Mouse (Mus musculus) forebrain, embryonic 16.5 days (tissue): ENCODE measurements around the gene Klhl8. TPM values are rescaled to one million over a fixed set of nuclear protein-coding genes. Genes with fewer than 3 reads are reported as not detected.
"Not testable (repeated sequence)": the region's sequence is repeated elsewhere in the genome, so short reads cannot be mapped to it uniquely, and the experiment has no call there.

ENCODE experiments used
- ATAC-seq: fragments of 200-750 bp; cut with Nextera tagmentation; 2 replicates; pipeline ENCODE4 v1.8.0; 2017; ENCODE audit warnings: mild to moderate bottlenecking, moderate library complexity
- H3K27ac ChIP-seq: fragments of 300-500 bp; sonication (generic); 2 replicates; pipeline ENCODE4 v1.5.1; 2014; ENCODE audit warnings: low read length, control low read depth
- H3K27me3 ChIP-seq: fragments of 300-500 bp; sonication (generic); replicated peaks from 2 replicates; pipeline ENCODE4 v1.6.1; 2014; ENCODE audit warnings: low read length; ENCODE audit not compliant: control insufficient read depth, insufficient read depth
- H3K36me3 ChIP-seq: fragments of 300-500 bp; sonication (generic); 2 replicates; pipeline ENCODE4 v1.6.1; 2014; ENCODE audit not compliant: control insufficient read depth, insufficient read depth
- H3K4me1 ChIP-seq: fragments of 300-500 bp; sonication (generic); replicated peaks from 2 replicates; pipeline ENCODE4 v1.6.1; 2014; ENCODE audit warnings: low read length; ENCODE audit not compliant: control insufficient read depth, insufficient read depth
- H3K4me2 ChIP-seq: fragments of 300-500 bp; sonication (generic); 2 replicates; pipeline ENCODE4 v1.6.1; 2014; ENCODE audit warnings: mild to moderate bottlenecking, low read length, control low read depth
- H3K4me3 ChIP-seq: fragments of 300-500 bp; sonication (generic); replicated peaks from 2 replicates; pipeline ENCODE4 v1.5.1; 2014; ENCODE audit warnings: mild to moderate bottlenecking, low read length, control low read depth
- H3K9ac ChIP-seq: fragments of 300-500 bp; sonication (generic); replicated peaks from 2 replicates; pipeline ENCODE4 v1.6.1; 2014; ENCODE audit warnings: low read depth, low read length, control low read depth
- H3K9me3 ChIP-seq: fragments of 300-500 bp; sonication (generic); 2 replicates; pipeline ENCODE4 v1.6.1; 2016; ENCODE audit warnings: low read length; ENCODE audit not compliant: control insufficient read depth
- WGBS: fragments of 180-500 bp; shearing (Covaris S2); extraction: QIAGEN DNeasy Blood & Tissue Kit; methylation state at CpG from one replicate; pipeline ENCODE4 v1.1.7; 2014; 5-methylcytosine and 5-hydroxymethylcytosine counted together
- polyA plus RNA-seq: library from polyadenylated mRNA; unstranded; fragments of >200 nt; fragmentation: Nextera tagmentation; extraction: Ambion mirVana; gene quantifications from 2 replicates; pipeline ENCODE4 v1.2.1, GENCODE M21; 2015

The Klhl8 gene
- polyA plus RNA-seq, 1 experiment from 2014 or later, result 48.8 TPM

GRCm38 (mm10) chr5:103936906-103937589 is 26.0 kb upstream of the Klhl8 start:
- no peaks in the 10 kb centered on the region for H3K36me3 ChIP-seq
- H3K4me1 ChIP-seq, result peaks cover 14% of the 10 kb centered on the region; the same call in 1 of the 2 replicates
- H3K4me2 ChIP-seq, result no peak overlapping the region
- no peak overlapping the region for H3K27ac ChIP-seq
- WGBS, result 31% methylated on average over 14 of the region's 14 CpGs
- no peak overlapping the region for H3K4me3 ChIP-seq
- ATAC-seq, result peak; percentile 43
- H3K27me3 ChIP-seq, result 0 out of 2 replicates have a peak, but pooled peaks cover 5% of the 10 kb centered on the region
- no peaks in the 10 kb centered on the region for H3K9me3 ChIP-seq
- no peak overlapping the region for H3K9ac ChIP-seq

DNA sequence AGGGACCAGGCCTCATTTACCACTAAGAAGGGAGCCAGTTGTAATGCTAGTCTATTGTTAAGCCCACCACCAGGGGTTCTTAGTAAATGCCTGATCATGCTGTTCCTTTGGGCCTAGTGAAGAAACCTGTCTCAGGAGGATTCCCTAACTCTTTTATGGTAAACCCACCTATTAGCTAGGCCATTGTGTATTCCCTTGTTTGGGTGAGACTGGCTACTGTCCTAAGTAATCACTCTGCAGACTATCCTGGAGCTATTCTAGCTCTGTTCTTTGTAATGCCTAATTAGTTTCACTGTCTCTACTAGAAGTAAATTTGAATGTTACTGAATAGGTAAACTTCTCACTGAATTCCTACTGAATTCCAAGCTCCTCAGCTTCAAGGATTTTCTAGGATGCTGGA is 20.9 kb upstream of the Klhl8 start:
- H3K27me3 ChIP-seq, H3K4me3 ChIP-seq, ATAC-seq, H3K4me2 ChIP-seq, H3K4me1 ChIP-seq, H3K9me3 ChIP-seq, H3K27ac ChIP-seq, H3K9ac ChIP-seq, H3K36me3 ChIP-seq: not testable (repeated sequence)

GRCm38 (mm10) chr5:103930511-103930910 is 19.5 kb upstream of the Klhl8 start:
- Histone ChIP-seq H3K9ac (no peak overlapping the region), H3K4me1 (peaks cover 4% of the 10 kb centered on the region; the same call in 1 of the 2 replicates), H3K4me3 (no peak overlapping the region), H3K9me3 (no peaks in the 10 kb centered on the region), H3K27me3 (no peaks in the 10 kb centered on the region; the same call in 1 of the 2 replicates), H3K36me3 (no peaks in the 10 kb centered on the region), H3K4me2 (no peak overlapping the region), H3K27ac (no peak overlapping the region)
- no peak for ATAC-seq
- 42% methylated on average over 5 of the region's 5 CpGs for WGBS

- no peaks in the 10 kb centered on the region for H3K36me3 ChIP-seq
- no peak overlapping the region for H3K4me2 ChIP-seq
- 93% methylated on average over 7 of the region's 7 CpGs for WGBS
- no peak for ATAC-seq
- H3K9me3 ChIP-seq, result no peaks in the 10 kb centered on the region
- no peak overlapping the region for H3K4me3 ChIP-seq
- peaks cover 4% of the 10 kb centered on the region; the same call in 1 of the 2 replicates for H3K4me1 ChIP-seq
- no peak overlapping the region for H3K9ac ChIP-seq
- no peaks in the 10 kb centered on the region; the same call in 1 of the 2 replicates for H3K27me3 ChIP-seq
- no peak overlapping the region for H3K27ac ChIP-seq
These were observed 17.1 kb upstream of the Klhl8 start for GRCm38 (mm10) chr5:103928196-103928550.

DNA sequence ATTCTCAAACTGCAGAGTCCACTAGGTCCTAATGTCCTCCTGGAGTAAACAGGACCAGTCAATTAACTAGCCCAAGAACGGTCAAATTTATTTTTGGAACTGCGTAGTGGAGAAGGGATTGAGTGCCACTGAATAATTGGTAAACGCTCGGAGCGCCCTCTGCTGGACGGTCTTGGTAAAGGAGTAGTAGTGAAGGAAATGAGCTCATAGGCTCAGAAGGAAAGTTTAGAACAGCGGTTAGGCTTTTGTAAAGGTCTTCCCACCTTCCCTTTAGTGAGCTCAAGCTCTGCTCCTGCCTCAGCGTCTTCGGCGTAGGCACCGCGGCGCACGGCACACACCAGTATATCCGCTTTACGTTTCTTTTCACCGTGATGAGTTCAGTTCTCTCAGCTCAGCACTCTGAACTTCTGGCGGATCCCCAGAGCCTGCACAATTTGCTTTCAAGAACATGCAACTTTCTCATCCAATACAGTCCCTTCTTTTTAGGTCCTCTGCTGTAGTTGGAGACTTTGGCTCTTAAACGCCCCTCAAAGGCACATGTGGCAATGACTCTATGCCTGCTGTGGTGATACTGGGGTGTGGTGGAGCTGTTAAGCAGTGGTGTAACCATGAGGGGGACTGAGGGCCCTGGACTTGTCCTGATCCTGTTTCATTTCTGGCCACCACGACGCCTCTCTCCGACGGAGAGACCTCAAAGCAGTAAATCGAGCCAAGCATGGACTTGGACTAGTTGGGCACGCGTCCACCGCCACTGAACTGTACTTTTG is 16.6 kb upstream of the Klhl8 start:
- Histone ChIP-seq H3K4me2 (peak overlapping the region; percentile 36), H3K9me3 (no peaks in the 10 kb centered on the region), H3K4me1 (peaks cover 4% of the 10 kb centered on the region; the same call in 1 of the 2 replicates), H3K27me3 (no peaks in the 10 kb centered on the region; the same call in 1 of the 2 replicates), H3K27ac (no peak overlapping the region), H3K9ac (no peak overlapping the region), H3K4me3 (no peak overlapping the region), H3K36me3 (no peaks in the 10 kb centered on the region)
- WGBS, result 28% methylated on average over 27 of the region's 27 CpGs
- peak; percentile 80 for ATAC-seq

DNA sequence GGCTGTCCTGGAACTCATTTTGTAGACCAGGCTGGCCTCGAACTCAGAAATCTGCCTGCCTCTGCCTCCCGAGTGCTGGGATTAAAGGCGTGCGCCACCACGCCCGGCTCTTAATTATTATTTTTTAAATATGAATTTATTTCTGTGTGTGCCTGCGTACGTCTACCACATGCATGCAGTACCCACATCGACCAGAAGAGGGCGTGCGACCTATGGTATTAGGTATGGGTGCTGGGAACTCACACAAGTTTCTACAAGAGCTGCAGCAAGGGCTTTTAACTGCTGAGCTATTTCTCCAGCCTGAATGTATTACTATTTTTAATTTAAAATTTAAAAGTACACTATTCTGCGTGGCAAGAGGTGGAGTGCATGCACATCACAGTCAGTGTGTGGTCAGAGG is 15.3 kb upstream of the Klhl8 start:
- no peak for ATAC-seq
- no peak overlapping the region for H3K4me2 ChIP-seq
- peaks cover 4% of the 10 kb centered on the region; the same call in 1 of the 2 replicates for H3K4me1 ChIP-seq
- no peak overlapping the region for H3K4me3 ChIP-seq
- WGBS, result 66% methylated on average over 12 of the region's 12 CpGs
- no peaks in the 10 kb centered on the region; the same call in 1 of the 2 replicates for H3K27me3 ChIP-seq
- H3K36me3 ChIP-seq, result no peaks in the 10 kb centered on the region
- H3K27ac ChIP-seq, result no peak overlapping the region
- H3K9me3 ChIP-seq, result no peaks in the 10 kb centered on the region
- no peak overlapping the region for H3K9ac ChIP-seq

DNA sequence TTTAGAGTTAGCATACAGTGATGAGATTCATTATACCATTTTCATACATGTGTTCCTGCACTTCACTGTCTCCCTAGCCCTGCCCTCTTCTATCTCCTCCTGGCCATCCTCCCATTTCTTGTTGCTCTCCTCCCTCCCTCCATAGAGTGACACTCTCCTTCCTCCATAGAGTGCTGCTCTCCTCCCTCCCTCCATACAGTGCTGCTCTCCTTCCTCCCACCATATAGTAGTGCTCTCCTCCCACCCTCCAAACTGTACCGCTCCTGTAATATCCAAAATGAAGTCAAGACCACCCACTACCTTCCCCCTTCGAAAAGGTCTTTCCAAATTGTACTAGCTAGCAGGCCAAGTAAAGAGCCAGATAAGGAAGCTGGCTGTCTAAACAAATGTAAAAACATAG is 12.7 kb upstream of the Klhl8 start:
- Histone ChIP-seq H3K36me3 (no peaks in the 10 kb centered on the region), H3K9me3 (no peaks in the 10 kb centered on the region), H3K4me2 (no peak overlapping the region), H3K27me3 (no peaks in the 10 kb centered on the region; the same call in 1 of the 2 replicates), H3K4me1 (peaks cover 4% of the 10 kb centered on the region; the same call in 1 of the 2 replicates), H3K27ac (no peak overlapping the region), H3K4me3 (no peak overlapping the region), H3K9ac (no peak overlapping the region)
- 94% methylated on average over 2 of the region's 2 CpGs for WGBS
- no peak for ATAC-seq

- Histone ChIP-seq H3K27ac (no peak overlapping the region), H3K4me3 (no peak overlapping the region), H3K27me3 (no peaks in the 10 kb centered on the region), H3K9me3 (no peaks in the 10 kb centered on the region), H3K4me1 (peaks cover 4% of the 10 kb centered on the region; the same call in 1 of the 2 replicates), H3K36me3 (no peaks in the 10 kb centered on the region), H3K4me2 (no peak overlapping the region), H3K9ac (no peak overlapping the region)
- no peak for ATAC-seq
- WGBS, result 83% methylated on average over 6 of the region's 6 CpGs
These were observed 12.0 kb upstream of the Klhl8 start for GRCm38 (mm10) chr5:103923101-103923500.

DNA sequence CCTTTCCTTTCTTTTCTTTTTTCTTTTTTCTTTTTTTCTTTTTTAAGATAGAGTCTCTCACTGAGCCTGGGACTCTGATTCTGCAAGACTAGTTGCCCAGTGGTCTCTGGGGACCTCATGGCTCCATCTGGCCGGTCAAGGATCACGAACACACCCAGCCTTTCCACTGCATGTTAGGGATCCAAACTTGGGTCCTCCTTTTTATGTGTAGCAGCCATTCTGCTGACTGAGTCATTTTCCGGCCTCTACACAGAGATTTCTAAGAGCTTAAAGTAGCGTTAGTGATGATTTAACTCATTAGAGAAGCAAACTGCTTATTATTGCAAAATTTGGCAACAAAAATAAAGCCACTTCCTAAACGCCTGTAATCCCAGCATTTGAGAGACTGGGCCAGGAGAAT is 11.4 kb upstream of the Klhl8 start:
- Histone ChIP-seq H3K27ac (no peak overlapping the region), H3K9me3 (no peaks in the 10 kb centered on the region), H3K36me3 (no peaks in the 10 kb centered on the region), H3K9ac (no peak overlapping the region), H3K4me1 (no peaks in the 10 kb centered on the region), H3K27me3 (no peaks in the 10 kb centered on the region), H3K4me3 (no peak overlapping the region), H3K4me2 (no peak overlapping the region)
- no peak for ATAC-seq
- WGBS, result 60% methylated on average over 5 of the region's 5 CpGs
